Mouse (Mus musculus): ENCODE results near the gene Heg1. TPM values are rescaled to one million over a fixed set of nuclear protein-coding genes. Genes with fewer than 3 reads are reported as not detected.

Heg1 gene
- polyA plus RNA-seq, 1 experiment from 2014 or later, result 13.3 TPM

DNA sequence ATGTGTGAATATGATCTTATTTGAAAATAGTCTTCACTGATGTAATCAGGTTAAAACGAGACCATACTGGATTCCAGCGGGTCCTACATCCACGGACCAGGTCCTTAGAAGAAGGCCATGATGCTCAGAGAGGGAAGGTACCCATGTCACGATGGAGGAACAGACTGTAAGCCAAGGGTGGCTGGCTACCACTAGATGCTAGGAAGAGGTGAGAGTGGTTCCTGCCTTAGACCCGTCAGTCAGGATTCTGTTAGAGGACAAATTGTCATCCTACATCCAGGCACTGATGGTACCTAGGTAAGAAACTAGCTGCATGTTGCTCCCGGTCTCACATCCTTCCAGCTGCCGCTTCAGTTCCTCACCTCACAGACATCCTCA, 6.9 kb upstream of the Heg1 start:
- no peaks in the 10 kb centered on the region for H3K4me1 ChIP-seq (replicated peaks)
- no peak overlapping the region for H3K27ac ChIP-seq
- no peaks in the 10 kb centered on the region for H3K36me3 ChIP-seq
- H3K9me3 ChIP-seq, result 0 out of 2 replicates have a peak, but pooled peaks cover 3% of the 10 kb centered on the region
- no peak overlapping the region for H3K9ac ChIP-seq (replicated peaks)
- H3K27me3 ChIP-seq, result no peaks in the 10 kb centered on the region
- no peak overlapping the region for H3K4me2 ChIP-seq
- H3K4me3 ChIP-seq (replicated peaks), result no peak overlapping the region
- WGBS, result 92% methylated on average over 7 of the region's 7 CpGs
- no peak for ATAC-seq (ENCODE audit: insufficient number of reproducible peaks, insufficient read depth, low FRiP score, low TSS enrichment, low read depth)

DNA sequence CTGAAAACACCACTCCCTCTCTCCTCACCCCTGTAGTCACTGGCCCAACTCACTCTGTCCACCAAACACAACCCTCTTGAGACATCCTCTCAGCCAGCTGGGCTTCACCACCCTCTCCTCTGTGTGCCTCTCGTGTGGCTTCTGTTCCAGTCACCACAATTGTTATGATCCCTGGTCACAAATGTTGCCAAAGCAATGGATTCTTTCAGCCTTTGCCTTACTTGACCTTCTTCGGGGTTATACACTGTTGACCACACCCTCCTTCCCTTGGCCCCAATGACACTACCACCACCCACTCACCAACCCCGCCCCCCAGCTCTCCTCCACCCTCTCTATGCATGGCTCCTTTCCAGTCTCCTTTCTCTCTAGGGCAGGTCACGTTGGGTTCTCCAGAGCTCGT, 6.3 kb upstream of the Heg1 start:
- no peak overlapping the region for H3K27ac ChIP-seq
- H3K4me2 ChIP-seq, result no peak overlapping the region
- H3K9me3 ChIP-seq, result 0 out of 2 replicates have a peak, but pooled peaks cover 3% of the 10 kb centered on the region
- no peaks in the 10 kb centered on the region; the same call in 1 of the 2 replicates for H3K27me3 ChIP-seq
- no peak overlapping the region for H3K4me3 ChIP-seq (replicated peaks)
- ATAC-seq (ENCODE audit: insufficient number of reproducible peaks, insufficient read depth, low FRiP score, low TSS enrichment, low read depth), result no peak
- no peaks in the 10 kb centered on the region for H3K36me3 ChIP-seq
- no peaks in the 10 kb centered on the region for H3K4me1 ChIP-seq (replicated peaks)
- WGBS, result 87% methylated on average over 5 of the region's 5 CpGs
- H3K9ac ChIP-seq (replicated peaks), result no peak overlapping the region

DNA sequence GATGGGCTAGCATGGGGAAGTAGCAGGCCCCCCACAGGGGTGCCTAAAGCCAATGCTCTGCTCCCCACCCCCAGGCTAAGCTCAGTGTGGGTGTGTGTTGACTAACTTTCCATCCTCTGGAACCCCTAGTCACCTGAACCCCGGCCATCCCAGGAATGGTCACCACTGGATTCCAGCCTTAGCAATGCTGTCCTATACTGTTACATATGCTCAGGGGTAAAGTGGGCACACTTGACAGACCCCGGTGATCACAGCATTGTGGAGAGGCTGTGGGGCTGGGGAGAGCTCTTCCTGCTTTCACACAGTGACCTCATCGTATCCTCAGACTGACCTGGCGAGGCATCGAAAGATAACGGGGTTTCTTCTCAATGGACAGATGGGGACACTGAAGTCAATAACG, 3.9 kb upstream of the Heg1 start:
- H3K27ac ChIP-seq, result no peak overlapping the region
- H3K9me3 ChIP-seq, result no peaks in the 10 kb centered on the region
- H3K4me1 ChIP-seq (replicated peaks), result peaks cover 11% of the 10 kb centered on the region
- no peak overlapping the region for H3K9ac ChIP-seq (replicated peaks)
- H3K27me3 ChIP-seq, result no peaks in the 10 kb centered on the region; the same call in 1 of the 2 replicates
- H3K4me3 ChIP-seq (replicated peaks), result no peak overlapping the region
- H3K4me2 ChIP-seq, result no peak overlapping the region
- 88% methylated on average over 7 of the region's 7 CpGs for WGBS
- ATAC-seq (ENCODE audit: insufficient number of reproducible peaks, insufficient read depth, low FRiP score, low TSS enrichment, low read depth), result no peak
- no peaks in the 10 kb centered on the region for H3K36me3 ChIP-seq

DNA sequence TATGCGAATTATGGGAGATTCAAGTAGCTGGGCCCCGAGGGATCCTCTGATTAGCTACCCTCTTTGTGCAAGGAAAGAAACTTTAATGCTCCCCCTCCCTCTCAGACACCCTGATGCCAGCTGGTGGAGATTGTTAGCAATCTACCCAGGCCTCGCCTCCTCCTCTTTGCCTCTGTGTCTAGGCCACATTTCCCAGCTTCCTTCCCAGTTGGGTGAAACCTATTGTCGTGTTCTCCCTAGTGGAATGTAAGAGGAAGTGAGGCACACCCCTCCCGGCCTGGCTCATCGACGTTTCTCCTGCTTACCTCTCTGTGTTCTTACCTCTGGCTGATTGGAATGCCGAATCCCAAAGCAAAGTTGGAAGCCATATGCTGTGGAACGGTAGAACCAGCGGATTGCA, 3.4 kb upstream of the Heg1 start:
- H3K4me1 ChIP-seq (replicated peaks), result peaks cover 16% of the 10 kb centered on the region
- 65% methylated on average over 10 of the region's 10 CpGs for whole genome bisulfite sequencing
- no peaks in the 10 kb centered on the region for H3K9me3 ChIP-seq
- H3K36me3 ChIP-seq, result no peaks in the 10 kb centered on the region
- no peak overlapping the region for H3K4me2 ChIP-seq
- no peak for ATAC-seq (ENCODE audit: insufficient number of reproducible peaks, insufficient read depth, low FRiP score, low TSS enrichment, low read depth)
- no peak overlapping the region for H3K27ac ChIP-seq
- no peak overlapping the region for H3K4me3 ChIP-seq (replicated peaks)
- H3K27me3 ChIP-seq, result no peaks in the 10 kb centered on the region; the same call in 1 of the 2 replicates
- no peak overlapping the region for H3K9ac ChIP-seq (replicated peaks)

DNA sequence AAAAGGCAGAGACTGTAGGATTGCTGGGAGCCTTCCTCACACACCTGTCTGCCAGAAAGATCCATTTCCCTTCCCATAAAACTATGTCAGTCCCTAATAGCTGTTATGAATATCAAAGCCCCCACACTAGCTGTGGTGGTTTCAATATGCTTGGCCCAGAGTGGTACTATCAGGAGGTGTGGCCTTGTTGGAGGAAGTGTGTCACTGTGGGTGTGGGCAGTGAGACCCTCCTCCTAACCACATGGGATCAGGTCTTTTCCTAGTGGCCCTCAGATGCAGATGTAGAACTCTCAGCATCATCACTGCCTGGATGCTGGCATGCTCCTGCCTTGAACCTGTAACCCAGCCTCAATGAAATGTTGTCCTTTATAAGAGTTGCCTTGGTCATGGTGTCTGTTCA, 2.5 kb upstream of the Heg1 start:
- H3K9ac ChIP-seq (replicated peaks), result no peak overlapping the region
- H3K27ac ChIP-seq, result no peak overlapping the region
- H3K9me3 ChIP-seq, result no peaks in the 10 kb centered on the region
- no peak overlapping the region for H3K4me3 ChIP-seq (replicated peaks)
- H3K36me3 ChIP-seq, result no peaks in the 10 kb centered on the region
- H3K27me3 ChIP-seq, result no peaks in the 10 kb centered on the region; the same call in 1 of the 2 replicates
- no peak for ATAC-seq (ENCODE audit: insufficient number of reproducible peaks, insufficient read depth, low FRiP score, low TSS enrichment, low read depth)
- H3K4me1 ChIP-seq (replicated peaks), result peaks cover 25% of the 10 kb centered on the region
- H3K4me2 ChIP-seq, result no peak overlapping the region

DNA sequence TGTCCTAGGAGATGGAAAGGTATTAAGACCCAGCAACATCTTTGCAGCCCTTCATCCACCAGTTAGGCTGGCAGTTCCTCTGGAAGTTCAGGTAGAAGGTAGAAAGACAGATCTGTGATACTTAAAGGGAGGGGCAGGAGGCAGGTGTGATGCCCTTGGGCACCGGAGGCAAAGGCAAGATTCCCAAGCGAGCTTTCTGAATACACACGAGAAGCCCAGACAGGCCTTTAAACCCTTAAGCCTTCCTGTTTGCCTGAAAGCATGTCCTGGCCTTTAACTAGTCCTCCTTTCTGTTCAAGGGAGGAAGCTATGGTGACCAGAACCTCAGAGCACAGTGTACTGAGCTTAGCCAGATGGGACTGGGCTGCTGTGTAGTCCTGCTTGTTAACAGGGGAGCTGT, 1.5 kb upstream of the Heg1 start:
- no peak overlapping the region for H3K4me3 ChIP-seq (replicated peaks)
- H3K27ac ChIP-seq, result no peak overlapping the region
- H3K4me1 ChIP-seq (replicated peaks), result peaks cover 35% of the 10 kb centered on the region
- no peaks in the 10 kb centered on the region for H3K9me3 ChIP-seq
- H3K4me2 ChIP-seq, result no peak overlapping the region
- H3K27me3 ChIP-seq, result no peaks in the 10 kb centered on the region; the same call in 1 of the 2 replicates
- WGBS, result 63% methylated on average over 3 of the region's 3 CpGs
- H3K9ac ChIP-seq (replicated peaks), result no peak overlapping the region
- H3K36me3 ChIP-seq, result no peaks in the 10 kb centered on the region
- no peak for ATAC-seq (ENCODE audit: insufficient number of reproducible peaks, insufficient read depth, low FRiP score, low TSS enrichment, low read depth)

DNA sequence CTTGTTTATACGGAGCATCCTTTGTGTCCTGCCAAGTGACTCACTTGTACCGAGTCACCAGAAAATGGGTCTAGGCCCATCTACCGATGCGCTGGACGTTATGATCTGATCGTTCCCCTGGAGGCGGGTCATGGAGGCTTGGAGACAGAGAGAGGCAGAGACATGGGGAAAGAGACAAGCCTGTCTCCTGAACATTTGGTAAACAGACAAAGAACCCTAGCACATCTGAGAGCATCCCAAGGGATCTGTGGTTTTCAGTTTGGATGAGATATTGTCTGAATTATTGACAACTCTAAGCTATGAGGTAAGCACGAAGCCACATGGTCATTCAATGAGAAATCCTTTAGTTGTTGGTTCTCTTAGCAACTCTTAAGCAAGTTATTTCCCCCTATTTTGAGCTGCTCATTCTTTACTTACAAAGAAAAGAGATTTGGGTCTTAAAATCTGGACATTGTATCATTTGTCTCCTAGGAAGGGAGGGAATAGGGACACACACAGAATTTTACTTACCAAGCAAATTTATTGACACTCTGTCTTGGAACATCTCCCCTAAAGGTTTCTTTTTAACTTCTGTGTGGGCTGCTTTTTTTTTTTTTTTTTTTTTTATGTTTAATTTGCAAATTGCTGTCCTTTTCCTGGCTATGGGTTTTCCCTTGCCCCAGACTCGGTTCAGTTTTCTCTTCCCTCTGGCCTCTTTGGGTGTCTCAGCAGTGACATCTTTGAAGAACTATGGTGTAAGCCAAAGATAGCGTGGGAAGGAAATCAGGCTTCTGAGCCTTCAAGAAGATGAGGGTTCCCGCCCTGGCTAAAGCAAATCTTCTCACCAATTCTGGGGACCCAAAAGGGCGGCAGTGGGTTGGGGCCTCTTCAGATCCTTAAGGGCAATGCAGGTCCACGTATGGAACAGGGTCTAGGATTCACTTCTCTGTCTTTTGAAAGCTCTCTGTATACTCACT, 686 bp upstream of the Heg1 start:
- 71% methylated on average over 13 of the region's 13 CpGs for WGBS
- Histone ChIP-seq H3K27me3 (no peaks in the 10 kb centered on the region; the same call in 1 of the 2 replicates), H3K4me2 (peak overlapping the region; percentile 89), H3K9ac (replicated peaks) (peak overlapping the region; percentile 94; the same call in 1 of the 2 replicates), H3K36me3 (no peaks in the 10 kb centered on the region), H3K27ac (0 out of 2 replicates have a peak overlapping the region, but pooled peaks have one; percentile 56), H3K4me1 (replicated peaks) (peaks cover 43% of the 10 kb centered on the region), H3K4me3 (replicated peaks) (peak overlapping the region; percentile 89), H3K9me3 (no peaks in the 10 kb centered on the region)
- no peak for ATAC-seq (ENCODE audit: insufficient number of reproducible peaks, insufficient read depth, low FRiP score, low TSS enrichment, low read depth)

DNA sequence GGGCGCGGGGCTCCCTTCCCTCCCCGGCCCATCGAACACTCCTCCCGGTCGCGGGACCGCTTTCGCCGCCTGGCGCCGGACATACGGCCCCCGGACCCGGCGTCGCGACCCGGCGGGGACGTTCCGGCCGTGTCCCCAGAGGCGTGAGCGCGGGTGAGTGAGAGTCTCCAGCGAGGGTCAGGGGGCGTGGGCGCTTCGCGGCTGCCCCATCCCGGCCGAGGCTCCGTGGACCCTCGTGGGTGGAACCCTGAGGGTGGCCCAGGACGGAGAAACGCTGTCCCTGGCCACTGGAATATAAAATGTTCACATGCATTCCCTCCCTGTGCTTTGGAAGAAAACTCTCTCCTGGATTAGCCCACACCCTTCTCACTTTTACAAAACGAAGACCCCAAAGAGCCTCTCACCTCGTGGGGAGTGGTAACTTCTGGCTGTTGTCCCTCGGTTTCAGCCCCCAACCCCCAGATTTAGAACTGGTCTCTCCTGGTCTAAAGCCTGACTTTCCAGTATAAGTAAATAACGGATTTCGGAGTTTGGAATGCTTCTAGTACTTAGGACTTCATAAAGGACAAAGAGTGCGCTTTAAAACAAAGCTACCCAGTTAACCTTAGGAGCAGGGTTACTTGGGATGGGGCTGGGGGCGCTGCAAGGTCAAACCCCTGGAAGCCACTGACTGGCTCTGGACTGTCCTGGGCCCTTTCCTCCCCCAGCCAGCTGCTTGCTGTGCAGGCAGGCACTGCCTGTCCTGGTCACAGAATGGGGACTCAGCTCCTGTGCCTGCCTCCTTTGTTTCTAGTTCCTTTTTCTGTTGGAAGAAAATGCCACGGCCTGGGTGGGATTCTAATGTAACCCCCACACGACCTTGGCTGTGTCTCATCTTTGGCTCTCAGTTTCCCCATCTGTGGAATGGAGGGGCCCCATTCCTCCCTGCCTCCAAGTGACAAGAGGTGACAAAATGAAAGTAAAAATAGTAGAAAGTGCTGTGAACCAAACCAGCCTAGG, 832 bp downstream of the Heg1 start:
- Histone ChIP-seq H3K4me2 (peak overlapping the region; percentile 89), H3K27me3 (no peaks in the 10 kb centered on the region; the same call in 1 of the 2 replicates), H3K27ac (peak overlapping the region; percentile 56; the same call in 1 of the 2 replicates), H3K36me3 (no peaks in the 10 kb centered on the region), H3K4me3 (replicated peaks) (peak overlapping the region; percentile 89), H3K9me3 (no peaks in the 10 kb centered on the region), H3K4me1 (replicated peaks) (peaks cover 45% of the 10 kb centered on the region), H3K9ac (replicated peaks) (peak overlapping the region; percentile 94)
- WGBS, result 1% methylated on average over 46 of the region's 46 CpGs
- peak; percentile 29 for ATAC-seq (ENCODE audit: insufficient number of reproducible peaks, insufficient read depth, low FRiP score, low TSS enrichment, low read depth)

DNA sequence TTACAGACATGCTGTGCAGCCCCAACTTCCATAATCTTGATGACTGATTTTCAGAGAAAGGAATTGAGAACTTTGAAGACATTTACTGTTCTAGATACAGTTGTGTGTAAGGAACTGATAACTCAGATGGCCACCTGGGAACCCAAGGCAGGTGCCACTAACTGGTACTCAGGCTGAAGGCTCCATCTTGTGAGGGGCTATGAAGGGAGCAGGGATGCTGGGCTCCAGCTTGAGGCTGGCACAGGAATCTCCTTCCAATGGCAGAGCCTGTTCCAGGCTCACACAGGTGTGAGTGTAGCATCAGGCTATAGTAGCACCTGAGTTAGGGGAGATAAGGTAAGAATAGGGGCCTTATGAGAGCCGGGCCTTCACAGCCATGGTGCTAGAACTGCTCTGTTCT, 1.9 kb downstream of the Heg1 start:
- Histone ChIP-seq H3K27me3 (no peaks in the 10 kb centered on the region; the same call in 1 of the 2 replicates), H3K27ac (no peak overlapping the region), H3K4me2 (peak overlapping the region; percentile 89), H3K4me3 (replicated peaks) (peak overlapping the region; percentile 2; the same call in 1 of the 2 replicates), H3K4me1 (replicated peaks) (peaks cover 47% of the 10 kb centered on the region), H3K36me3 (no peaks in the 10 kb centered on the region), H3K9me3 (no peaks in the 10 kb centered on the region), H3K9ac (replicated peaks) (no peak overlapping the region)
- whole genome bisulfite sequencing, result 75% methylated on average over 1 of the region's 1 CpGs
- no peak for ATAC-seq (ENCODE audit: insufficient number of reproducible peaks, insufficient read depth, low FRiP score, low TSS enrichment, low read depth)

DNA sequence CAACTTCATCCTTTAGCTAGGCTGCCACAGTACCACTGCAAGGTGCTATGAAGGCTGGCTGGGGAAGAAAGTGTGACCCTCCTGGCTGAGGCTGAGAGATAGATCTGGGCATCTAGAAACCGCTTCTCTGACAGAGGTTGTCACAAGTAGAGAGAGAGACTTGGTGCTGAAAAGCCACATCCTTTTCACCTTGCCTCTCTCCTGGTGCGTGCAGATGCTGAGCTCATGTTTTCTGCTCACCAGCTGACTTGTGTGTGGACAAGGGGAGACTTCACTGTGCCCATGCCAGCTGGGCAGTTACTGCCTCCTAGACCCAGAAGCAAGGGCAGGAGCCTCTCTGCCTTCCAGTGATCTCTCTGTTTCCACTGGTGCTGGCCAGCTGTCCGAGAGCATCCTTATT, 3.6 kb downstream of the Heg1 start:
- Histone ChIP-seq H3K4me1 (replicated peaks) (peaks cover 58% of the 10 kb centered on the region), H3K9ac (replicated peaks) (no peak overlapping the region)

More for the DNA sequence above, 3.6 kb downstream of the Heg1 start:
- no peak overlapping the region for H3K4me3 ChIP-seq (replicated peaks)
- H3K9me3 ChIP-seq, result no peaks in the 10 kb centered on the region
- ATAC-seq (ENCODE audit: insufficient number of reproducible peaks, insufficient read depth, low FRiP score, low TSS enrichment, low read depth), result no peak
- H3K27ac ChIP-seq, result no peak overlapping the region
- no peak overlapping the region; the same call in 1 of the 2 replicates for H3K4me2 ChIP-seq
- H3K27me3 ChIP-seq, result no peaks in the 10 kb centered on the region; the same call in 1 of the 2 replicates
- no peaks in the 10 kb centered on the region for H3K36me3 ChIP-seq
- WGBS, result 70% methylated on average over 3 of the region's 3 CpGs
